Mouse (Mus musculus): ENCODE results near the gene Sobp.

GRCm38 (mm10) chr10:43054776-43055175 lies 119.6 kb downstream of the Sobp start:
- TF ChIP-seq CTCF (IDR thresholded peaks at IDR 0.05; ENCODE audit: low read depth, low read length) = no peak
- TF ChIP-seq POLR2A (IDR thresholded peaks at IDR 0.05; ENCODE audit: borderline replicate concordance, low read depth, low read length) = no peak

All from bone marrow macrophage, adult 2 months (primary cell).